Mouse (Mus musculus) embryonic facial prominence, embryonic 11.5 days (tissue): ENCODE measurements around the gene Gm49361. TPM values are rescaled to one million over a fixed set of nuclear protein-coding genes. Genes with fewer than 3 reads are reported as not detected.

Experiments used
- ATAC-seq: fragments of 200-750 bp; cut with Nextera tagmentation; replicated peaks from 2 replicates; pipeline ENCODE4 v1.8.0; 2017; ENCODE audit warnings: low read depth; ENCODE audit not compliant: insufficient number of reproducible peaks, low FRiP score, low TSS enrichment
- DNase-seq: peaks from one replicate; pipeline ENCODE4 v3.0.0-alpha.2; 2015; ENCODE audit warnings: low spot score
- H3K27ac ChIP-seq: fragments of 300-500 bp; sonication (generic); replicated peaks from 2 replicates; pipeline ENCODE4 v1.5.1; 2014; ENCODE audit warnings: mild to moderate bottlenecking, low read depth, low read length, control low read depth
- H3K27me3 ChIP-seq: fragments of 300-500 bp; sonication (generic); 2 replicates; pipeline ENCODE4 v1.6.1; 2014; ENCODE audit warnings: mild to moderate bottlenecking, low read length, moderate library complexity, mixed read lengths; ENCODE audit not compliant: control insufficient read depth, insufficient read depth
- H3K36me3 ChIP-seq: fragments of 300-500 bp; sonication (generic); replicated peaks from 2 replicates; pipeline ENCODE4 v1.6.1; 2014; ENCODE audit warnings: low read depth, mild to moderate bottlenecking, low read length, moderate library complexity, mixed read lengths; ENCODE audit not compliant: control insufficient read depth, insufficient read depth
- H3K4me1 ChIP-seq: fragments of 300-500 bp; sonication (generic); 2 replicates; pipeline ENCODE4 v1.6.1; 2014; ENCODE audit warnings: low read length, mixed read lengths; ENCODE audit not compliant: control insufficient read depth, insufficient read depth
- H3K4me2 ChIP-seq: fragments of 300-500 bp; sonication (generic); 2 replicates; pipeline ENCODE4 v1.6.1; 2014; ENCODE audit warnings: low read depth, mild to moderate bottlenecking, control low read depth, low read length, moderate library complexity
- H3K4me3 ChIP-seq: fragments of 300-500 bp; sonication (generic); 2 replicates; pipeline ENCODE4 v1.5.1; 2014; ENCODE audit warnings: low read depth, low read length, control low read depth
- H3K9ac ChIP-seq: fragments of 300-500 bp; sonication (generic); replicated peaks from 2 replicates; pipeline ENCODE4 v1.6.1; 2014; ENCODE audit warnings: mild to moderate bottlenecking, control low read depth, low read length
- H3K9me3 ChIP-seq: fragments of 300-500 bp; sonication (generic); replicated peaks from 2 replicates; pipeline ENCODE4 v1.6.1; 2016; ENCODE audit warnings: mild to moderate bottlenecking, low read length, inconsistent platforms, mixed read lengths; ENCODE audit not compliant: control insufficient read depth
- WGBS: fragments of 180-500 bp; shearing (Covaris S2); extraction: QIAGEN DNeasy Blood & Tissue Kit; methylation state at CpG from one replicate; pipeline ENCODE4 v1.1.7; 2014; 5-methylcytosine and 5-hydroxymethylcytosine counted together
- polyA plus RNA-seq: library from polyadenylated mRNA; unstranded; fragments of >200 nt; fragmentation: Nextera tagmentation; extraction: Ambion mirVana; gene quantifications from 2 replicates; pipeline ENCODE4 v1.2.1, GENCODE M21; 2014

Gene Gm49361
- polyA plus RNA-seq, 1 experiment from 2014 or later = not detected

DNA sequence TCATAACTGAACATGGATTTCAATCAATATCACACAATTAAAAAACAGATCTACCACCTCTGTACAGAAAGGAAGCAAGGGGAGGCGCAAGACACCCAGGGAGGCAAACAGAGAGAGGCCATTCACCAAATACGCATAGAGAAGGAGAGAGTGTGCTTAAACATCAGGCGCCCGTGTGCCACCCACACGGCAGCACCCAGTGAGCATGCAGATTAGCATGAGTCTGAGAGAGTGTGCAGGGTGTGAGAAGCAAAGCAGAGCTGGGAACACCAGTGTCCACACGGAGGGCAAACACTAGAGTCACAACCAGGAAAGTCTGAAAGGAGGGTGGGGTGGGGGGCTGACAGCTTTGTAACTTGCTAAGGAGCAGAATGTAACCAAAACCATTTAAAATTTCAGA, 130.1 kb downstream of the Gm49361 start:
- Histone ChIP-seq H3K27me3 (no peaks in the 10 kb centered on the region), H3K4me1 (no peaks in the 10 kb centered on the region), H3K9me3 (no peaks in the 10 kb centered on the region), H3K4me3 (no peak overlapping the region), H3K27ac (no peak overlapping the region), H3K9ac (no peak overlapping the region), H3K4me2 (no peak overlapping the region), H3K36me3 (no peaks in the 10 kb centered on the region)
- WGBS = 89% methylated on average over 6 of the region's 6 CpGs
- DNase-seq (no peak), ATAC-seq (no peak)

DNA sequence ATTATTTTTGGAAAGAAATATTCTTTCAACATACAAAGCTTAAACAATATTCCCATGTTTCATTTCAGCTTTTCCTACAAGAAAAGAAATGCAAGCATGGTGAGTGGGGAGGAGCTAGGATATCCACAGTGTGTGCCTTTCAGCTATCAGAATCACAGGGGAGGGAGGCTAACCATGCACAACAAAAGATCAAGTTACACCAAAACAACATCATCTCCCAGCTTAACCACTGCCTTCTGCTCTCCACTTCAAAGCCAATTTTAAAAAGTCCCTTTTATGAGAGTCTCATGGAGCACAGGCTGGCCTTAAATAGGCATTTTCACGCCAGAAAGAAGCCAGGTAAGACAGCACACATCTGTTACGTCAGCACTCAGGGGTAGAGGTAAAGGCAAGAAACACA, 134.9 kb downstream of the Gm49361 start:
- no peak overlapping the region for H3K27ac ChIP-seq

DNA sequence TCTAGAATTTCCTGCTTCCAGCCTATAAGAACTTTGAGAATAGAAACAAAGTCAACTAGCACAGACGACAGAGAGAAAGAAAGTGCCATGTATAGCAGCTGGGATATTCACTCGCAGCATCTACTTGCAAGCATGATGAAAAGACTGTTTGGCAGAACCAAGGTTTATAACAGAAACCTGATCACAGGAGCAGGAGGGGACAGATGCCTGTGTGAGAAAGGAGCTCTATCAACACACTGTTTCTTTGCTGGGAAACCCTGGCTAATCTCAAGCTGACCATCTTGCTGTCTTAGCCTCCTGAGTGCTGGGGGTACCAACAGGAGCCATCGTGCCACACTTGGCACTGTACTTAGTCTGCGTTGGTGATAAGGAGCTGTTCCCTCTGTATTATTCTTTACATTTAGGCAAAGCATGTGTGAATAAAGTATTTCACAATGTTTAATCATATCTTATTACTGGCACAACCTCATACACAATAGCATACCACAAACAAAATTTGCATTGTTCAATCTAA, 136.0 kb downstream of the Gm49361 start:
- no peak overlapping the region for H3K27ac ChIP-seq
- no peaks in the 10 kb centered on the region for H3K36me3 ChIP-seq
- H3K4me1 ChIP-seq = no peaks in the 10 kb centered on the region
- no peaks in the 10 kb centered on the region for H3K27me3 ChIP-seq
- no peak overlapping the region for H3K9ac ChIP-seq
- DNase-seq = no peak
- ATAC-seq = no peak
- WGBS = 77% methylated on average over 4 of the region's 4 CpGs
- H3K9me3 ChIP-seq = no peaks in the 10 kb centered on the region
- no peak overlapping the region for H3K4me3 ChIP-seq
- H3K4me2 ChIP-seq = no peak overlapping the region

More for the DNA sequence above, 134.9 kb downstream of the Gm49361 start:
- no peak overlapping the region for H3K4me2 ChIP-seq
- H3K4me3 ChIP-seq = no peak overlapping the region
- WGBS = 45% methylated on average over 2 of the region's 2 CpGs
- no peak overlapping the region for H3K9ac ChIP-seq
- no peak for ATAC-seq
- H3K36me3 ChIP-seq = no peaks in the 10 kb centered on the region
- no peaks in the 10 kb centered on the region for H3K27me3 ChIP-seq
- H3K9me3 ChIP-seq = no peaks in the 10 kb centered on the region
- no peak for DNase-seq
- H3K4me1 ChIP-seq = no peaks in the 10 kb centered on the region

DNA sequence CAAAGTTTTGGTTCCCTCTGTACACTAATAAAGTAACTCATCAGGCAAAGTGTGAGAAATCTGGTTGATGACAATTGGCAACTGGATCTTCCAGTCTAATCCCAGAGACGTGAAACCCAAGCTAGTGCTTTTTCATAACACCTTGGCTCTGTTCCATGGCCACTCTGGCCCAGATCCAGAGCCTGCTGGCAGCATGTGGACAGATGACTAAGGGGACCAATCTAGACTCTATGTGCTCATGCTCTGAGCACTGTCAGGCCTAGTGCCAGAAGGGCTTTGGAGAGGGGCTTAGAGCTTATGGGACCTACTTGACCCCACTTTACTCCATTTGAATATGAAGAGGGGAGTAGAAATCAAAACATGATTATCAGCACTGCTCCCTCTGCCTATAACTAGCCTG, 138.4 kb downstream of the Gm49361 start:
- peaks cover 4% of the 10 kb centered on the region; the same call in 1 of the 2 replicates for H3K36me3 ChIP-seq
- H3K27ac ChIP-seq = no peak overlapping the region
- ATAC-seq (no peak), DNase-seq (no peak)
- H3K9ac ChIP-seq = no peak overlapping the region
- H3K4me2 ChIP-seq = no peak overlapping the region
- WGBS = 50% methylated on average over 1 of the region's 1 CpGs
- H3K4me1 ChIP-seq = no peaks in the 10 kb centered on the region
- H3K27me3 ChIP-seq = no peaks in the 10 kb centered on the region
- no peaks in the 10 kb centered on the region for H3K9me3 ChIP-seq
- H3K4me3 ChIP-seq = no peak overlapping the region

DNA sequence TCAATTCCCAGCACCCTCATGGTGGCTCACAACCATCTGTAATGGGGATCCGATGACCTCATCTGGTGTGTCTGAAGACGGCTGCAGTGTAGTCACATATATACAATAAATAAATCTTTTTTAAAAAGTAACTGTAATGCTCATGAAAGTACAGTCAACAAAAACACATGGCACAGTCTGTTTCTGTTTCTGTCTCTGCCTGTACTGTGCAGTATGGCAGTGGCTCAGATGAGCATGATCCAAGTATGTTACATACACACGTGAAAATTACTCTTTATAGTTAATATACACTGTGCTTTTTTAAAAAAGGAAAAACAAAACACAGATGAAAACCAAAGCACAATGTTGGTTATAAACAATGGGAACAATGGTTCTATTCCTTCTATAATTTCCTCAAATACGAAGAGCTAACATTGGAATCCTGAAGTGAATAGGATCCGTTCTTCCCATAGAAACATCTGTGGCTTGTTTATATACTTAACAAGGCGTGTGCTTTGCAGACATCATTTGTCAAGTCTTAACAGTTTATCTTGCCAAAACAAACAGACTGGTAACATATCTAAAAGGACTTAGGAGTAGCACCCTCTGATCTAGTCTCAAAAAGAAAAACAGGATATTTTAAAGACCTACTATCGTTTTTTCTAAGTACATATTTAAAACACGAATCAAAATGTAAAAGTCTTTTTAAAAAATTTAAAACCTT, 139.1 kb downstream of the Gm49361 start:
- Histone ChIP-seq H3K27me3 (no peaks in the 10 kb centered on the region), H3K4me2 (no peak overlapping the region), H3K36me3 (peaks cover 4% of the 10 kb centered on the region; the same call in 1 of the 2 replicates), H3K4me3 (no peak overlapping the region), H3K9me3 (no peaks in the 10 kb centered on the region), H3K27ac (no peak overlapping the region), H3K4me1 (no peaks in the 10 kb centered on the region), H3K9ac (no peak overlapping the region)
- WGBS = 76% methylated on average over 8 of the region's 8 CpGs
- no peak for ATAC-seq
- no peak for DNase-seq

DNA sequence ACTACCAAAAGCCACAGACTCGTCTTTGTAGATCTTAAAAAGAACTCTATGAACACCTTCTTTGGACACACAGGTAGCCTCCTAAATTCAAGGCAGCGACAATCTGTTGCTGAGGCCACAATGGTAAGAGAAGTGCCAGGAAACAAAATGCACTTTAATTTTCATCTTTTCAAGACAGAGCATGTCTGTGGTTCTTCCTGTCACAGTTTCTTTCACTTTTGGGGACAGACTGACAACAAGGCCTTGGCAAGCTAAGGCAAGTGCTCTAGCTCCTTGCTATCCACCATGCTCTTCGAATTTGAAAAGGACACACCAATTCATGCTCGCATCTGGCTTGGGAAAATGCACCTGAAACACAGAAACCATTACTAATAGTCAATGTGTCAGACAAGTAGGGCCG, 152.6 kb downstream of the Gm49361 start:
- no peak for ATAC-seq
- 90% methylated on average over 5 of the region's 5 CpGs for WGBS
- Histone ChIP-seq H3K9ac (no peak overlapping the region), H3K4me2 (no peak overlapping the region), H3K27me3 (no peaks in the 10 kb centered on the region), H3K27ac (no peak overlapping the region), H3K4me3 (no peak overlapping the region), H3K36me3 (peaks cover 5% of the 10 kb centered on the region), H3K4me1 (no peaks in the 10 kb centered on the region), H3K9me3 (no peaks in the 10 kb centered on the region)
- DNase-seq = no peak

Other genes starting within 250 kb of the Gm49361 start
- gene Il17d, start 221.3 kb downstream of the Gm49361 start, polyA plus RNA-seq = 0.60 and 1.6 TPM in 2 replicates
- 102 and 104 TPM in 2 replicates for gene Eef1akmt1, start 174.5 kb downstream of the Gm49361 start, polyA plus RNA-seq
- gene Xpo4, start 80.7 kb downstream of the Gm49361 start, polyA plus RNA-seq = 37.0 and 38.0 TPM in 2 replicates
- 14.0 and 14.5 TPM in 2 replicates for gene Lats2, start 12.3 kb upstream of the Gm49361 start, polyA plus RNA-seq
- gene Sap18, start 52.1 kb upstream of the Gm49361 start, polyA plus RNA-seq = 23.3 and 32.7 TPM in 2 replicates
- gene Ska3, start 80.1 kb upstream of the Gm49361 start, polyA plus RNA-seq = 49.7 and 53.6 TPM in 2 replicates
- gene Mrpl57, start 80.1 kb upstream of the Gm49361 start, polyA plus RNA-seq = 118 and 126 TPM in 2 replicates
- gene Zdhhc20, start 144.2 kb upstream of the Gm49361 start, polyA plus RNA-seq = 56.9 and 64.4 TPM in 2 replicates